Mouse (Mus musculus) cerebellum, postnatal 4 days (tissue): Measurements from ENCODE around the gene Gch1.

Experiments used
- DNase-seq, 2 experiments: peaks; one replicate each; pipeline ENCODE4 v3.0.0; 2022; ENCODE audit warnings: low spot score in 2 of 2, mixed read lengths in 1 of 2

Gene Gch1

GRCm38 (mm10) chr14:47188848-47189634, at the start of gene Gch1:
Gene Gch1 (minus strand): TSS chr14:47189413.
- DNase-seq: peak; percentile 39 to 52

- DNase-seq: no peak
Measured at GRCm38 (mm10) chr14:47237286-47237685, 48.1 kb upstream of the Gch1 start.

GRCm38 (mm10) chr14:47236491-47236890, 47.3 kb upstream of the Gch1 start:
- no peak for DNase-seq

GRCm38 (mm10) chr14:47234526-47235250, 45.5 kb upstream of the Gch1 start:
- DNase-seq: no peak

- DNase-seq: no peak
Measured at GRCm38 (mm10) chr14:47234032-47234431, 44.8 kb upstream of the Gch1 start.

DNA sequence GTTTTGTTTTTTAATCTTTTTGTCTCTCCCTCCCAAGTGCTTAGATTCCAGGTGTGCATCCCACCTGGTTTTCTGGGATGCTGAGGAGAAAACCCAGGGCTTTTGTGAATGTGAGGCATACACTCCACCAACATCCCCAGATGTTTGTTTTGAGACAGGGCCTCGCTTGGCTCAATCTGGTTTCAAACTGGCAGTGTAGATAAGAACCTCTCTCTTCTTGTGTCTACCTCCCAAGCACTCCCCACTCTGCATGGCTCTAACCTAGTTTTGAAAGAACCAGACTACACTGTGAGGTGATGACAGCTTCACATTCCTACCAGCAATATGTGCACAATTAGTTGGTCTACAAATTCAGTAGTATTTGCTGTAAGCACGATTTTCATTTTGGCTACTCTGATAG, 44.4 kb upstream of the Gch1 start:
- DNase-seq: no peak

DNA sequence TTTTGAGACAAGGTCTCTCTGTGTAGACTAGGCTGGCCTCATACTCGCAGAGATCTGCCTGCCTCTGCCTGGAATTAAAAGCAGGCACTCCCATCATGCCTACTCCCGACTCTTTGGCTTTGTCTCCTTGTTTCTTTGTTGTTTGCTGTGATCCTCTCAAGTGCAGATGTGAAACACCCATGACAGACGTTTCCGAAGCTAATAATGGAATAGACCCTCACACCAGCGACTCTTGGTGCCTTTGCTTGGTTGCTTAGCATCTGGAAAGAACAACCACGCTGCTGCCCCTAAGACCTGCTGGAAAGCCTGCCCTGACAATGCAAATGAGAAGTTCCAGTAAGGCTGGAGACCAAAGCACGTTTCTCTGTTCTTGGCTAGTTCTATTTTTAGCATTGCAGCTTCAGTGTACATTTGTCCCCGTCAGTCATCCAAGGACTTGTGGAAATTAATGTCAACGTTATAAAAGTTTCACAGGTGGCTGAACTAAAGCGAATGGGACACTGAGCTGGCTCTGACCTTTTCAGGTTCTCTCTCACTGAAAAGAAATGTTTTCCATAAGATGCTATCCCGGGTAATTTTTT, 40.7 kb upstream of the Gch1 start:
- DNase-seq: no peak

DNA sequence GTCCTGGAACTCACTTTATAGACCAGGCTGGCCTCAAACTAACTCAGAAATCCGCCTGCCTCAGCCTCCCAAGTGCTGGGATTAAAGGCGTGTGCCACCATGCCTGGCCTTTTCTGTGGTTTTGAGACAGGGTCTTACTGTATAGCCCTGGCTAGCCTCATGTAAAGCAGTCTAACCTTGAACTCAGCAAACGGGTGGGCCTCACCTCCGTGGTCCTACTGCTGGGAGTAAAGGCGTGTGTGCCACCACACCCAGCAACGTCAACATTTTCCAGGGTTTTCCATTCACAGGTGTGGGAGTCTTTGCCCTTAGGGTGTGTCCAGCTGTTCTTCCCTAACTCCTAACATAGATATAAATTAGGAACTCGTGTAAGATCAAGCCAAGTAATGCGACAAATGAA, 36.7 kb upstream of the Gch1 start:
- DNase-seq: no peak

- DNase-seq: no peak
Measured at GRCm38 (mm10) chr14:47224476-47225325, 35.5 kb upstream of the Gch1 start.

GRCm38 (mm10) chr14:47222631-47223450, 33.6 kb upstream of the Gch1 start:
- no peak for DNase-seq

GRCm38 (mm10) chr14:47221567-47221966, 32.4 kb upstream of the Gch1 start:
- no peak for DNase-seq

DNA sequence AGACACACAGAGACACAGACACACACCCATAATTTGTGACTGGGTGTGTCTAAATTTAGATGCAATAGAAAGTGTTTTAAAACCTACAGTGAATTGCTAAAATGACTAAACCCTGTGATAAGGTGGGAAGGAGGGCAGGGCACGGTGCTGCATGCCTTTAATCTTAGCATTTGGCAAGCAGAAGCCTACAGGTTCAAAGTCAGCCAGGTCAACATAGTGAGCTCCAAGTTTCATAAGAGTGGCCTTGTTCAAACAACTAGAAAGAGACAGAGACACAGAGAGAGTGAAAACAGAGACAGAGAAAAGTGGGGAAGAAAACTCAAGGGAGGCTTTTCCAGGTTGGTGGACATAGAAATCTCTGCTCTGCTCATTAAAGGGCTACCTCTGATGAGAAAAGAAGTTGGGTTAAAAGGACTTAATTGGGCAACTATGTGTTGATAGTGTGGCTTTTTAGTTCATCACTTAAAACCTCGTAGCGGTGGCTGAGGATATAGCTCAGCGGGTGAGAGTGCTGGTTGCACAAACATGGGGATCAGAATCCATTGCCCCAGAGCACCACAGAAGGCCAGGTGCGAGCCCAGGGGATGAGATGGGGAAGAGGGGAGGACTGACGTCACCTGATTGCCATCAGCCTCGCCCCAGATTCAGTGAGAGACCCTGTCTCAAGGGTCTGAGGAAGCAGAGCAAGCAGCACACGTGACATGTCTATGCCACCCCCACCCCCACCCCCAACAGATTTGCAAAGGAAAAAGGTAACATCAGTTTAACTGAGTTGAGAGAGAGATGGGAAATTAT, 31.2 kb upstream of the Gch1 start:
- no peak for DNase-seq

GRCm38 (mm10) chr14:47218766-47219606, 29.8 kb upstream of the Gch1 start:
- DNase-seq: no peak

GRCm38 (mm10) chr14:47216541-47216940, 27.3 kb upstream of the Gch1 start:
- no peak for DNase-seq

DNA sequence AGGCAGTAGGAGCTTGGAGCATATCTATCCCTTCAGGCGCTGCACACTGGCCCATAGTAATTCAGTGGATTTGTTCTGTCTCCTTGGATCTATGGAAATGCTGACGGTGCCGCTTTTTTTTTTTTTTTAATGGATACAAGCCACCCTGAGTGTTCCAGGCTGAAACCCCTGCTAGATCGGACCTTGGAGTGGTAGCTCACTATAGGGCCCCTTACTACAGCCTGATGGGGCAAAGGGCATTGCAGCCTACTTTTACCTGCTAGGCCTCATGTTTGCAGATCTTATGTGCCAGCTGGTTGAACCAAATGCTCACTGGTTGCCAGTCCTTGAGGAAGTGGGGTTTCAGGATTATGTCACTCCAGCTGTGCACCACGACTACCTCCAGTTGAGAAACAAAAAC, 25.2 kb upstream of the Gch1 start:
- DNase-seq: no peak

- no peak for DNase-seq
Measured at GRCm38 (mm10) chr14:47213305-47213704, 24.1 kb upstream of the Gch1 start.

GRCm38 (mm10) chr14:47209669-47210164, 20.5 kb upstream of the Gch1 start:
- no peak for DNase-seq

GRCm38 (mm10) chr14:47208564-47209493, 19.6 kb upstream of the Gch1 start:
- no peak for DNase-seq
